Mouse (Mus musculus) neural tube, embryonic 14.5 days (tissue): ENCODE data around the gene Tiam1. TPM values are rescaled to one million over a fixed set of nuclear protein-coding genes. Genes with fewer than 3 reads are reported as not detected.

ENCODE experiments used
- ATAC-seq: fragments of 200-750 bp; cut with Nextera tagmentation; 2 replicates; pipeline ENCODE4 v1.8.0; 2017; ENCODE audit warnings: low read depth, mild to moderate bottlenecking, moderate TSS enrichment, moderate library complexity
- H3K27ac ChIP-seq: fragments of 300-500 bp; sonication (generic); 2 replicates; pipeline ENCODE4 v1.5.1; 2014; ENCODE audit warnings: low read depth, mild to moderate bottlenecking, control low read depth, low read length, moderate library complexity, mixed read lengths
- H3K27me3 ChIP-seq: fragments of 300-500 bp; sonication (generic); 2 replicates; pipeline ENCODE4 v1.6.1; 2014; ENCODE audit warnings: low read length; ENCODE audit not compliant: control insufficient read depth, insufficient read depth
- H3K36me3 ChIP-seq: fragments of 300-500 bp; sonication (generic); 2 replicates; pipeline ENCODE4 v1.6.1; 2014; ENCODE audit warnings: low read length, mixed read lengths; ENCODE audit not compliant: control insufficient read depth, insufficient read depth
- H3K4me1 ChIP-seq: fragments of 300-500 bp; sonication (generic); 2 replicates; pipeline ENCODE4 v1.6.1; 2014; ENCODE audit warnings: low read length; ENCODE audit not compliant: control insufficient read depth, insufficient read depth
- H3K4me2 ChIP-seq: fragments of 300-500 bp; sonication (generic); 2 replicates; pipeline ENCODE4 v1.6.1; 2014; ENCODE audit warnings: mild to moderate bottlenecking, low read depth, low read length, control low read depth
- H3K4me3 ChIP-seq: fragments of 300-500 bp; sonication (generic); 2 replicates; pipeline ENCODE4 v1.5.1; 2014; ENCODE audit warnings: low read depth, low read length, control low read depth, mixed read lengths
- H3K9ac ChIP-seq: fragments of 300-500 bp; sonication (generic); replicated peaks from 2 replicates; pipeline ENCODE4 v1.6.1; 2014; ENCODE audit warnings: low read depth, mild to moderate bottlenecking, control low read depth, low read length, mixed read lengths
- H3K9me3 ChIP-seq: fragments of 300-500 bp; sonication (generic); 2 replicates; pipeline ENCODE4 v1.6.1; 2016; ENCODE audit warnings: low read length; ENCODE audit not compliant: control insufficient read depth
- WGBS: fragments of 180-500 bp; shearing (Covaris S2); extraction: QIAGEN DNeasy Blood & Tissue Kit; methylation state at CpG from one replicate; pipeline ENCODE4 v1.1.7; 2014; 5-methylcytosine and 5-hydroxymethylcytosine counted together
- polyA plus RNA-seq: library from polyadenylated mRNA; unstranded; fragments of >200 nt; fragmentation: Nextera tagmentation; extraction: Ambion mirVana; gene quantifications from 2 replicates; pipeline ENCODE4 v1.2.1, GENCODE M21; 2014

Tiam1 gene
- polyA plus RNA-seq, 1 experiment from 2014 or later = 34.8 TPM

DNA sequence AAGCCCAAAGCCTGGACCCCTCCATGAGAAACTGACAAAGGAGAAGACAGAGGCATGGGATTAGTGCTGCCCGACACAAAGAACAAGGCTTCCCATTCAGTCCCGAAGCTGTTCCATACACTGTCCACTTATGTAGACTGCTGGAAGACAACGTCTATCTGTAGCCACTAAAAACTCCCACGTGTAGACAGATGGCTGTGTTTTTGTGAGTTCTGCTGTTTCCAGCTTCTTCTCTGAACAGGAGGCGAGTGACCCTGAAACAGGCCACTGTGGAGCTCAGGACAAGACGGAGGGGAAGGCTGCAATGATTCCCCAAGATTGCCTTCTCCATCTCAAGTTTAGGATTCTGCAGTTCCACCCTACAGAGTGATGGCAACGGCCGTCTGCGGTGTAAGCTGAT, 330.0 kb downstream of the Tiam1 start:
- H3K27me3 ChIP-seq = no peaks in the 10 kb centered on the region
- H3K36me3 ChIP-seq = 0 out of 2 replicates have a peak, but pooled peaks cover 5% of the 10 kb centered on the region
- H3K4me3 ChIP-seq = no peak overlapping the region
- no peaks in the 10 kb centered on the region for H3K9me3 ChIP-seq
- no peak for ATAC-seq
- H3K27ac ChIP-seq = no peak overlapping the region
- peaks cover 11% of the 10 kb centered on the region; the same call in 1 of the 2 replicates for H3K4me1 ChIP-seq
- WGBS = 82% methylated on average over 9 of the region's 9 CpGs
- H3K4me2 ChIP-seq = no peak overlapping the region
- no peak overlapping the region for H3K9ac ChIP-seq

DNA sequence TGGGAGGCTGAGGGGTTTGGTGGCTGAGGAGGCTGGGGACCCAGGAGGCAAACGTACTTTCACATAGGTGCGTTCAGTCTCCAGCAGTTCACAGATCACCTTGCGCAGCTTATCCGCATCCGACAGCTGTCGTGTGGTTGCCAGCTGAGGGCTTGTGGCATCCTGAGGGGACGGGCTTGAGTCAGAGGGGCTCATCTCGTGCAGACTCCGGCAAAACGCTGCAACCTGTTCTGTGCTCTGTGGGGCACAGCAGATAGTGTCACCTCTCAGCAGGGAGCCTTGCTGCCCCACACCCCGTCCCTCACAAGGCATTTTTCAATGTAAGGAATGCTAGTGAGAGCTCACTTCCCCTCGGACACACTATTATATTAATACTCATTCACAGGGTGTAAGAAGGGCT, 330.7 kb downstream of the Tiam1 start:
- Histone ChIP-seq H3K36me3 (0 out of 2 replicates have a peak, but pooled peaks cover 5% of the 10 kb centered on the region), H3K9ac (no peak overlapping the region), H3K4me3 (no peak overlapping the region), H3K27me3 (no peaks in the 10 kb centered on the region), H3K4me1 (peaks cover 10% of the 10 kb centered on the region; the same call in 1 of the 2 replicates), H3K9me3 (no peaks in the 10 kb centered on the region), H3K27ac (no peak overlapping the region), H3K4me2 (no peak overlapping the region)
- WGBS = 81% methylated on average over 12 of the region's 12 CpGs
- ATAC-seq = no peak

DNA sequence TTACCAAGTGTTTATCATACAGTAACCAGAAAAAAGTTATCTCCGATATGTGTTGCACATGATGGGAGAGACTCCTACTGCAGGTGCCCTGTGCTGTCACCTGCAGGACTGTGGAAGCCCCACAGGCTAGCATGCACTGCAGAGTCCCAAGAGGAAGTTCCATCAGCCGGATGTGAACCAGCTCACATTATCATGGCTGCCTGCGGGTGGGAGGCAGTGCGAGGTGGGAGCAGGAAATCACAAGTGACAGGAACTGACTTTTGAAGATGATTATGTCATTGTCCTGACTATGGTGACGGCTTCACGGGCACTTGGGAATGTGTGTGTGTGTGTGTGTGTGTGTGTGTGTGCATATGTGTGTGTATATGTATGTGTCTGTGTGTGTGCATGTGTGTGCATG, 333.2 kb downstream of the Tiam1 start:
- Histone ChIP-seq H3K27ac (no peak overlapping the region), H3K4me1 (no peaks in the 10 kb centered on the region), H3K36me3 (peaks cover 5% of the 10 kb centered on the region; the same call in 1 of the 2 replicates), H3K27me3 (no peaks in the 10 kb centered on the region), H3K9me3 (no peaks in the 10 kb centered on the region), H3K4me2 (no peak overlapping the region), H3K9ac (no peak overlapping the region), H3K4me3 (no peak overlapping the region)
- WGBS = 97% methylated on average over 6 of the region's 6 CpGs
- ATAC-seq = no peak

DNA sequence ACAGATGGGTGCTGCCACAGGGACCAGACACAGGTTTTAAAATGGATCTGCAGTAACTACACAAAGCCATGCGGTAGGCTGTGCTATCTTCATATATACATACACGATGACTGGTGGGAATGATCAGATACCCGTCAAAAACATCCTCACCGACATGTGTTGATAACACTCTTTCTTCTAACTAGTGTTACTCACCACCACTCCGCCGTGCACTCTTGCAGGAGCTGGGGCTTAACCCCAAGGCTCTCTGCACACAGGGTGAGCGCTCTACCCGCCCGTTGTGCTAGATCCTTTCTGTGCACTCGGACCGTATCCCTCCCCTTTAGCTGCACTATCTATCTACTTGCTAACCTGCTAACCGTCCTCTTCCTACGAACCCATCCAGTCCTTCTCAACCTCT, 335.4 kb downstream of the Tiam1 start:
- 91% methylated on average over 13 of the region's 13 CpGs for WGBS
- no peak overlapping the region for H3K4me3 ChIP-seq
- H3K4me2 ChIP-seq = no peak overlapping the region
- no peak overlapping the region for H3K9ac ChIP-seq
- no peak for ATAC-seq
- H3K36me3 ChIP-seq = peaks cover 14% of the 10 kb centered on the region
- no peaks in the 10 kb centered on the region for H3K4me1 ChIP-seq
- H3K27ac ChIP-seq = no peak overlapping the region
- no peaks in the 10 kb centered on the region for H3K9me3 ChIP-seq
- H3K27me3 ChIP-seq = no peaks in the 10 kb centered on the region

DNA sequence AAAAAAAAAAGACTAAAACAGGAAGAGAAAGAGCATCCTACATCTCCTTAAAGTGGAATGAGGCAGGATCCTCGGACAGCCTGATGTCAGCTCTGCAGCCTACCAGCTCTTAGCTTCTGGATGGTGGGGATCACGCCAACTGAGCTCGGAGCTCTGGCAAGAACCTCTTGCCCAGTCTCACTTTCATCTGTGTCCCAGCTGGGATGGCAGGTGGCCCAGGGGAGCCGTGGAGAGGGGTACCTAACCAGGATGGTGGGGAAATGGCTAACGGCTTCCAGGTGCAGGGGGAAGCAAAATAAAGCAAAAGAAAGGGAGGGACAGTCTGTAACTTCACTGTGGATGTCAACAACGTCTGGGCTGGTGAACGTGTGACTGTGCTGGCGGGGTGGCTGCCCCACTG, 337.6 kb downstream of the Tiam1 start:
- no peaks in the 10 kb centered on the region for H3K4me1 ChIP-seq
- 75% methylated on average over 8 of the region's 8 CpGs for WGBS
- no peak overlapping the region for H3K9ac ChIP-seq
- H3K27ac ChIP-seq = no peak overlapping the region
- ATAC-seq = no peak
- no peak overlapping the region for H3K4me2 ChIP-seq
- no peaks in the 10 kb centered on the region for H3K9me3 ChIP-seq
- peaks cover 9% of the 10 kb centered on the region for H3K36me3 ChIP-seq
- no peak overlapping the region for H3K4me3 ChIP-seq
- no peaks in the 10 kb centered on the region for H3K27me3 ChIP-seq

DNA sequence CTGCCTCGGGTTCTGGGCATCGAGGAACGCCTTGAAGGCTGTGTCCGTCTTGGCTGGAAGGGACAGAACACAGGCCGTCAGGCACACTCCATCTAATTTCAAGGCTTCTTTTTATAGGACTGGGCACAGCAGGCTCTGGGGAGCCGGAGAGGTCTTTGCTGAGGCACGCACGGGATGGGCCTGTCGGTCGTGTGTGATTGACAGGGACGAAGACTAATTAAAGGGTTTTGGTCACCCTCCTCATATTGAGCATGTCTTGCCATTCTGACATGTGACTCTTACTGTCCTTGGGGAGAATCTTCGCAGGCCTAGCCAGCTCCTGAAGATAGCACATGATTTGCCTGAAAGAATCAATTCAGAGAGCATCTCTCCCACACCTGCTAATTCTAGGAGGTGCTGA, 338.4 kb downstream of the Tiam1 start:
- Histone ChIP-seq H3K36me3 (peaks cover 9% of the 10 kb centered on the region), H3K4me3 (no peak overlapping the region), H3K4me1 (no peaks in the 10 kb centered on the region), H3K9me3 (no peaks in the 10 kb centered on the region), H3K9ac (no peak overlapping the region), H3K27ac (no peak overlapping the region), H3K4me2 (no peak overlapping the region), H3K27me3 (no peaks in the 10 kb centered on the region)
- no peak for ATAC-seq
- 83% methylated on average over 12 of the region's 12 CpGs for WGBS

DNA sequence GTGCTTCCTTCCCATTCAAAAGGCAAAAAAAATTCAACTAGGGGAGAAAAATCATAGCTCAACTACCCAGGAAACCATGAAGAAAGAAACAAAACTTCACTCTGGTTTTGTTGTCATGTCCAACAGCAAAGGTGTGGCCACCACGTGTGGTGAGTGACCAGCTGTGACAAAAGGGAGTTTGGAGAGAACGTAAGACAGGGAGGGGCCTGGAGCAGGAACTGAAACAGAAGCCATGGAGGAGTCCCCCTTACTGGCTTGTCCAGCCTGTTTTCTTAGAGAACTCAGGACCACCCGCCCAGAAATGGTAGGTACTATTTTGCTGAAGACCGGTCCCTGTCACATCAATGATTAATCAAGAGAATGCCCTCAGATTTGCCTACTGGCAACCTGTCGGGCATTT, 342.1 kb downstream of the Tiam1 start:
- 87% methylated on average over 5 of the region's 5 CpGs for WGBS
- ATAC-seq = no peak
- Histone ChIP-seq H3K4me1 (no peaks in the 10 kb centered on the region), H3K27me3 (no peaks in the 10 kb centered on the region), H3K4me2 (no peak overlapping the region), H3K4me3 (no peak overlapping the region), H3K36me3 (peaks cover 18% of the 10 kb centered on the region), H3K9ac (no peak overlapping the region), H3K9me3 (no peaks in the 10 kb centered on the region), H3K27ac (no peak overlapping the region)

DNA sequence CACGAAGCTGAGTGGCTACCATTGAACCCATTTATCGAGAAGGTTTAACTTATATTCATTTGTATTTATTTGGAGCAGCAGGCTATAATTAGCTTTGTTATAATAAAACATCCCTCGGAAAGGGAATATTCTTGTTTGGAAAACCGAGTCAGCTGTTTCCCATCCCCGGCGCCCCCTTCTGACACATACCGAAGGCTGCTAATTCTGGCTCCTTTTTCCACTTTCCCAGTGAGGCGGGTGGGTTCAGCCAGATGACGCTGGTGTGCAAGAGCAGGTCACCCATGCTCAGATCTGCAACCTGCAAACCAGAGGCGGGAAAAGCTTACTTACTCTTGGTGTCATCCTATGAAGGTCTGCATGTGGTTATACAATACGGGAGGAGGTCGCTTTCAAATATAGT, 343.8 kb downstream of the Tiam1 start:
- H3K27ac ChIP-seq = no peak overlapping the region
- ATAC-seq = no peak
- no peaks in the 10 kb centered on the region for H3K27me3 ChIP-seq
- no peak overlapping the region for H3K4me2 ChIP-seq
- H3K9ac ChIP-seq = no peak overlapping the region
- no peaks in the 10 kb centered on the region for H3K4me1 ChIP-seq
- WGBS = 84% methylated on average over 12 of the region's 12 CpGs
- peaks cover 12% of the 10 kb centered on the region; the same call in 1 of the 2 replicates for H3K36me3 ChIP-seq
- no peak overlapping the region for H3K4me3 ChIP-seq
- H3K9me3 ChIP-seq = no peaks in the 10 kb centered on the region

DNA sequence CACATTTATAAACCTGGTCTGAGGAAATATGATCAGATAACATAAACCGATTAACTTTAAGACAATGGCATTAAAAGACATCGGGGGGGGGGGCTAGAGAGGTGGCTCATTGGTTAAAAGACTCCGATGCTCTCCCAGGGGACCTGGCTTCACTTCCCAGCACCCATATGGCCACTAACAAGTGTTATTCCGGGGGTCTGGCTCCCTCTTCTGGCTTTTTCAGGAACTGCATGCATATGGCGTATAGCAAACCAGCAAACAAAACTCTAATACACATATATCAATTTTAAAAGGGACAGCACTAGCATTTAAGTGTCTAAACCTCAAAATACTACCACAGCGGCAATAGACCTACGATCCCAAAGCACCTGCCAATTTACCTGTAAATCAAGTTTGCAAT, 347.0 kb downstream of the Tiam1 start:
- no peak overlapping the region for H3K9ac ChIP-seq
- 90% methylated on average over 7 of the region's 7 CpGs for WGBS
- ATAC-seq = no peak
- H3K4me2 ChIP-seq = no peak overlapping the region
- no peak overlapping the region for H3K27ac ChIP-seq
- H3K4me3 ChIP-seq = no peak overlapping the region
- H3K27me3 ChIP-seq = no peaks in the 10 kb centered on the region
- H3K36me3 ChIP-seq = peaks cover 12% of the 10 kb centered on the region; the same call in 1 of the 2 replicates
- H3K9me3 ChIP-seq = no peaks in the 10 kb centered on the region
- H3K4me1 ChIP-seq = no peaks in the 10 kb centered on the region
